Mouse (Mus musculus): ENCODE results near the gene Mrpl27. TPM values are rescaled to one million over a fixed set of nuclear protein-coding genes. Genes with fewer than 3 reads are reported as not detected.

Gene Mrpl27
- polyA plus RNA-seq, 1 experiment = 57.0 TPM

DNA sequence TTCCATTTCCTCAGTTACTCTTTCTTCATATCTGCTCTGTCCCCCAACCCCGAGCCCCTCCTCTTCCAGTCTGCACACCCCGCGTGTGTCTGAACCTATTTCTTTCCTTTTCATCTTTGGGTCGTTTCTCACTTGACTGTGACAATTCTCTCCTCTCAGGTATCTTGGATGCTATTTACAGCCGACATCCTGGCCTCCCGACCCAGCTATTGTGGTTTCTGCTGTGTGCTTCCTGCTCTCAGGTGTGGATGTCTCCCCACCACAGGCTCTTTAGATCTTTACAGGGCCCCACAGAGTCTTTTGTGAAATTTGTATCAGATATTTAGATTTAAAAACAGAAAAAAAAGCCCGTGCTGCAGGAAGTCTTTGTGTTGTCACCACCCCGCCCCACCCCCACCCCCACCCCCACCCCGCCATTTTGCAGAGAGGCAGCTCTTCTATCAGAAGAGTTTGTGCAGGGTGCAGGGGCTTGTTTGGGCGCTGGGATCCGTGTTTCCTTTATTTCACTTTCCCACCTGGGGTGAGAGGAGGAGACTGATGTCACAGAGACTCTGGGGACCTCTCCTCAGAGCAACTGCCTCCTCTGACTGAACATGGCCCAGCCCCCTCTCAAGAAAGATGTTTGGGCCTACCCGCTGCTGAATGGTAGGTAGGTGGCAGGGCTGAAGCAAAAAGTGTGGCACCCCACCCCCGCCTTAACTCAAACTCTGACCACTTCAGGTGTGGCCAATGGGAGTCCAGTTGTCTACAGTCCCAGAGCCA lies 44.3 kb downstream of the Mrpl27 start:
- TF ChIP-seq CEBPB (IDR thresholded peaks at IDR 0.05; ENCODE audit: low read depth) = no peak
- TF ChIP-seq MYOG (IDR thresholded peaks at IDR 0.05; ENCODE audit: control insufficient read depth, extremely low read depth, insufficient read length) = no peak
- no peaks in the 10 kb centered on the region for H3K36me3 ChIP-seq (ENCODE audit: control insufficient read depth, insufficient read depth)
- H3K79me2 ChIP-seq (ENCODE audit: control insufficient read depth, insufficient read depth) = no peaks in the 10 kb centered on the region

GRCm38 (mm10) chr11:94699399-94699798 lies 45.8 kb downstream of the Mrpl27 start:
- H3K4me3 ChIP-seq (ENCODE audit: insufficient read depth, poor library complexity, severe bottlenecking) = no peak overlapping the region
- TF ChIP-seq USF1 (IDR thresholded peaks at IDR 0.05; ENCODE audit: low read depth) (no peak), CEBPB (IDR thresholded peaks at IDR 0.05; ENCODE audit: low read depth) (no peak), MYOD1 (IDR thresholded peaks at IDR 0.05; ENCODE audit: control insufficient read depth, insufficient read length, low read depth) (no peak)
- no peak overlapping the region for H3ac ChIP-seq (ENCODE audit: control insufficient read depth, insufficient read length, low read depth)

More for the DNA sequence above, 44.3 kb downstream of the Mrpl27 start:
- no peaks in the 10 kb centered on the region for H3K79me3 ChIP-seq (ENCODE audit: low read depth)
- H3K4me3 ChIP-seq (ENCODE audit: insufficient read depth, poor library complexity, severe bottlenecking) = no peak overlapping the region
- H3K27me3 ChIP-seq (ENCODE audit: control insufficient read depth, insufficient read depth, insufficient read length) = peaks cover 10% of the 10 kb centered on the region
- no peak overlapping the region for H3ac ChIP-seq (ENCODE audit: control insufficient read depth, insufficient read length, low read depth)

DNA sequence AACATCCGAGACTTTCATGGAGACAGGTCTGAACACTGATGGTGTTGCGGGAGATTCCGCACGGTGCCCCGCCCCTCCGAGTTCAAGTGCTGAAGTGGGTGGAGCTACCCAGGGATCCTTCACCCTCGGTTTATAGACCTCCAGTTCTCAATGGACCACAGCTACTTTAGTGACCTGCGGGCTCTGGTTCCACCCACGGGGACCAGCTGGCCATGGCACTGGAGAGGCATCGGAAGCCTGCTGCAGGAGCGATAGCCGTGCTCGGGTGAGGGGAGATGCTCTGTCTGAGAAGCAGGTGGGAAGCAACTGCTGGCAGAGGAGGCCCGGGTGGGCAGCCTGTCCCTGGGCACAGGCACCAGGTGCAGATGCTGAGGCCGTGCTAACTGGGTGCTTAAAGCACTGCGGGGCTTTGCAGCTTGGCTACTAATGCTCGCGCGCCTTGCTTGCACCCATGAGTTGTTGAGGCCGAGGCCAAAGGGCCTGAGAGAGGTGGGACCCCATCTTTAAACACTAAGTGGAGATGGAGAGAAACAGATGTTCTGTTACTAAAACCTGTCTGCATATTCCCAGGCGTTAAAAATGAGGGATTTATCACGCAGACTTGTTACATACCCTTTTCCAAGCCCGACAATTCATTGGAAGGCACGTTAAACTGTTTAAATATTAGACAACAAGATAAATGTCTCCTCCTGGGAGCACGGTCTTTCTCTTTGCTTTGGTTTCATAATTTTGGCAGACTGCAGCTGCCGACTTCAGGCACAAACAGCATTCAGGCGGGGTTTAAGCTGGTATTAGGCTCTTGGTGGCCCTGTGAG lies 48.0 kb downstream of the Mrpl27 start:
- Histone ChIP-seq H3K79me3 (ENCODE audit: low read depth) (no peaks in the 10 kb centered on the region), H3K4me3 (ENCODE audit: insufficient read depth, poor library complexity, severe bottlenecking) (no peak overlapping the region), H3K36me3 (ENCODE audit: control insufficient read depth, insufficient read depth) (no peaks in the 10 kb centered on the region), H3ac (ENCODE audit: control insufficient read depth, insufficient read length, low read depth) (no peak overlapping the region), H3K79me2 (ENCODE audit: control insufficient read depth, insufficient read depth) (no peaks in the 10 kb centered on the region), H3K27me3 (ENCODE audit: control insufficient read depth, insufficient read depth, insufficient read length) (peaks cover 10% of the 10 kb centered on the region)
- no peak for TF ChIP-seq CTCF (IDR thresholded peaks at IDR 0.05; ENCODE audit: control insufficient read depth, insufficient read depth, insufficient read length)
- no peak for TF ChIP-seq USF1 (IDR thresholded peaks at IDR 0.05; ENCODE audit: low read depth)
- no peak for TF ChIP-seq CEBPB (IDR thresholded peaks at IDR 0.05; ENCODE audit: low read depth)
- TF ChIP-seq MAX (IDR thresholded peaks at IDR 0.05) = no peak
- no peak for TF ChIP-seq FOSL1 (IDR thresholded peaks at IDR 0.05; ENCODE audit: insufficient read depth, low read length, poor library complexity, severe bottlenecking)
- no peak for TF ChIP-seq MYOD1 (IDR thresholded peaks at IDR 0.05; ENCODE audit: control insufficient read depth, insufficient read length, low read depth)
- TF ChIP-seq MYOG (IDR thresholded peaks at IDR 0.05; ENCODE audit: control insufficient read depth, extremely low read depth, insufficient read length) = no peak

More at GRCm38 (mm10) chr11:94699399-94699798, 45.8 kb downstream of the Mrpl27 start:
- Histone ChIP-seq H3K79me3 (ENCODE audit: low read depth) (no peaks in the 10 kb centered on the region), H3K27me3 (ENCODE audit: control insufficient read depth, insufficient read depth, insufficient read length) (peaks cover 10% of the 10 kb centered on the region), H3K79me2 (ENCODE audit: control insufficient read depth, insufficient read depth) (no peaks in the 10 kb centered on the region), H3K36me3 (ENCODE audit: control insufficient read depth, insufficient read depth) (no peaks in the 10 kb centered on the region)

GRCm38 (mm10) chr11:94702216-94702610 lies 48.6 kb downstream of the Mrpl27 start:
- no peak overlapping the region for H3ac ChIP-seq (ENCODE audit: control insufficient read depth, insufficient read length, low read depth)
- no peaks in the 10 kb centered on the region for H3K36me3 ChIP-seq (ENCODE audit: control insufficient read depth, insufficient read depth)
- no peaks in the 10 kb centered on the region for H3K79me3 ChIP-seq (ENCODE audit: low read depth)
- no peak overlapping the region for H3K4me3 ChIP-seq (ENCODE audit: insufficient read depth, poor library complexity, severe bottlenecking)
- peaks cover 10% of the 10 kb centered on the region for H3K27me3 ChIP-seq (ENCODE audit: control insufficient read depth, insufficient read depth, insufficient read length)
- TF ChIP-seq CEBPB (IDR thresholded peaks at IDR 0.05; ENCODE audit: low read depth) (no peak), MAX (IDR thresholded peaks at IDR 0.05) (no peak), MYOD1 (IDR thresholded peaks at IDR 0.05; ENCODE audit: control insufficient read depth, insufficient read length, low read depth) (no peak), USF1 (IDR thresholded peaks at IDR 0.05; ENCODE audit: low read depth) (no peak), FOSL1 (IDR thresholded peaks at IDR 0.05; ENCODE audit: insufficient read depth, low read length, poor library complexity, severe bottlenecking) (no peak), CTCF (IDR thresholded peaks at IDR 0.05; ENCODE audit: control insufficient read depth, insufficient read depth, insufficient read length) (no peak), MYOG (IDR thresholded peaks at IDR 0.05; ENCODE audit: control insufficient read depth, extremely low read depth, insufficient read length) (no peak)
- no peaks in the 10 kb centered on the region for H3K79me2 ChIP-seq (ENCODE audit: control insufficient read depth, insufficient read depth)

DNA sequence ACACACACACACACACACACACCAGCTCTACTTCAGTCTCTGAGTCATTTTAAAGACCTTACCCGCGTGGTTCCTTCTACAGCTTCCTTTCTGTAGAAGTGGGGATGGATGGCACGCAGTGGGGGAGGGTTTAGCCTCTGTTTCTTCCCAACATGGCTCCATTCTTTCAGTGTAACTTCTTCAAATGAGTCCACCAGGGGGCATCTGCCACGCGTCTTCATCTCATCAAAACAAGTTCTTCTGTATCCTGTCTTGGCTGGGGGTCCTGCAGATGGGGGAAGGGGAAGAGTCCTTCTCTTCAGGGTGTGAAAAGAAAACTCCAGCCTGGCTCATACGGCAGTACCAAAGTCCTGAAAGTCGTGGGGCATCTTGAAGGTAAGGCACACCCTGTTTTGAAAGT lies 50.5 kb downstream of the Mrpl27 start:
- Histone ChIP-seq H3K36me3 (ENCODE audit: control insufficient read depth, insufficient read depth) (no peaks in the 10 kb centered on the region), H3K79me2 (ENCODE audit: control insufficient read depth, insufficient read depth) (no peaks in the 10 kb centered on the region), H3K79me3 (ENCODE audit: low read depth) (no peaks in the 10 kb centered on the region), H3K27me3 (ENCODE audit: control insufficient read depth, insufficient read depth, insufficient read length) (peaks cover 10% of the 10 kb centered on the region), H3K4me3 (ENCODE audit: insufficient read depth, poor library complexity, severe bottlenecking) (no peak overlapping the region), H3ac (ENCODE audit: control insufficient read depth, insufficient read length, low read depth) (no peak overlapping the region)
- TF ChIP-seq MAX (IDR thresholded peaks at IDR 0.05) (no peak), MYOG (IDR thresholded peaks at IDR 0.05; ENCODE audit: control insufficient read depth, extremely low read depth, insufficient read length) (no peak), CTCF (IDR thresholded peaks at IDR 0.05; ENCODE audit: control insufficient read depth, insufficient read depth, insufficient read length) (no peak), FOSL1 (IDR thresholded peaks at IDR 0.05; ENCODE audit: insufficient read depth, low read length, poor library complexity, severe bottlenecking) (no peak), CEBPB (IDR thresholded peaks at IDR 0.05; ENCODE audit: low read depth) (no peak), USF1 (IDR thresholded peaks at IDR 0.05; ENCODE audit: low read depth) (no peak), MYOD1 (IDR thresholded peaks at IDR 0.05; ENCODE audit: control insufficient read depth, insufficient read length, low read depth) (no peak)
